Mouse (Mus musculus) kidney, adult 2 months (tissue): ENCODE measurements at regions not wholly inside any gene's neighbourhood (a gene's known extent, or its start where the extent isn't known, plus 50 kb on each side); places are given as distances from the start of the nearest gene placed in this dataset.

Experiments used
- CTCF ChIP-seq: fragments of 200-500 bp; conservative IDR thresholded peaks from 2 replicates; pipeline ENCODE4 v1.5.1; 2011; ENCODE audit warnings: low read depth, mild to moderate bottlenecking, control low read depth, low read length, moderate library complexity, mixed read lengths; ENCODE audit not compliant: insufficient read depth, insufficient read length
- POLR2A ChIP-seq: fragments of 200-500 bp; IDR thresholded peaks from one replicate; pipeline ENCODE4 v1.6.1; 2011; ENCODE audit warnings: low read depth, low read length, control low read depth

DNA sequence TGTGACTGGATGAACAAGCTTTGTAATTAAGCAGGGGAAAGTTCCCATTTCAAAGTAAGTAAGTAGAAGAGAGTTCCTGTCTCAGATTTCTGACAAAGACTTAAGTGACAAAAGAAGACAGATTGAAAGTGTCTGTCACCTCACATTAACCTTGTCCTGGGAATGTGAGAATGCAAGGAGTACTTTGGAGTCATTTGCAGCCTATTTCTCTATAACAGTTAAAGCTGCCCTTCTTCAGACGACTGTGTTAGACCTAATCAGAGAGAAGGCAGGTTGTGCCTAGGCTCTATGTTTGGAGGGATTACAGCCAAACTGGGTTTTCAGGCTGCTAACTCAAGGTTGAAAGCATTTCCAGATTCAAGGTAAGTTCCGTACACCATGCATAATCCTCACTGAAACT lies 446.5 kb downstream of the Pdgfc start:
- TF ChIP-seq CTCF (no peak), POLR2A (no peak)
